Mouse (Mus musculus) thymus, postnatal 0 days (tissue): Measurements from ENCODE around the gene Dedd2. TPM values are rescaled to one million over a fixed set of nuclear protein-coding genes. Genes with fewer than 3 reads are reported as not detected.
A peak's percentile ranks its signal among the peaks of the same experiment; 100 is the strongest.

Experiments
- DNase-seq: peaks from one replicate; pipeline ENCODE4 v3.0.0-alpha.2; 2015; ENCODE audit warnings: low spot score
- polyA plus RNA-seq: library from polyadenylated mRNA; unstranded; fragments of >200 nt; fragmentation: Nextera tagmentation; extraction: Ambion mirVana; gene quantifications from 2 replicates; pipeline ENCODE4 v1.2.1, GENCODE M21; 2015

Dedd2 gene
- polyA plus RNA-seq, 1 experiment from 2014 or later, result 32.8 TPM

DNA sequence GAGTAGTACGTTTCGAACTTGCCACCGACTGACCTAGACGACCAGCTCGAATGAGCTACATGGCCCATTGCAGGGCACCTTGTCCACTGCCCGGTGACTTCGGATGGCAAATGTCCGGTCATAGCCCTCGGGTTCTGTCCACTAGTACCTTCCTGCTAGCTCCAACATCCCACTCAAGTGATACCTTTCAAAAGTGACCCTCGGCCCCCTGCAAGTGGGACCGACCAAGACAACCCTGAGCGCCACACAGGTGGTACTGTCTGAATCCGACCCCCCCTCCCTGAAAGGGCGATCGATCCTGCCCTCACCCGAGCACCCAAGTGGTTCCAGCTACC lies 1.0 kb downstream of the Dedd2 start:
- no peak for DNase-seq

DNA sequence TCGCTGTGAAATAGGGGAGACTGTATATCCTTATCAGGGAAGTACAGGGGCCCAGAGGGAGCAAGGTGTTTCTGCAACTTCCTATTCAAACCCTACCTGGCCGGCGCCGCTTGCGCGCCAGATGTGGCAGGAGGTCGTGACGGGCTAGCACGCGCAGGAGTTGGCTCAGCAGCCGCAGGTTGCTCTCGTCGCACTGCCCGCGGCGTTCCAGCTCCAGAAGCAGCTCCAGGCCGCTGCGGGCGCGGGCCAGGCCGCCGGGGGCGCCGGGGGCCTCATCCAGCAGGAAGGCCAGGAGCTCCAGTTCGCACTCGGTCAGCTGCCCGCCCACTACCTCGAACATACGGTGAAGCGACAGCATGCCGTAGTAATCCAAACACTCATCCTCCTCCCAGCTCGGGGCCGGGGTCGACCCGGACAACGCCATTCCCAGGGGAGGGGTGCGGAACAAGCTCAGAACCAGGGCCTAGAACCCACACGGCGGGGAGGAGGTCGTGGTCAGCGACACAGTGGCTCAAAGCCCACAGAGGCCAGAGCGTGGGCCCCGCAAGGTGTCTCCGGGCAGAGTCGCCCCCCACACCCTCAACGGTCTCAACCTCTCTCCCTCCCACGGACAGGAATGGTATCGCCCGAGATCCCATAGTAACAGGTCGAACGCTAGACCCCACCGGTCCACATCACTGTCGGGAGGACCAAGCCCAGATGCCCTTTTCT lies 1.6 kb downstream of the Dedd2 start:
- peak; percentile 73 for DNase-seq

DNA sequence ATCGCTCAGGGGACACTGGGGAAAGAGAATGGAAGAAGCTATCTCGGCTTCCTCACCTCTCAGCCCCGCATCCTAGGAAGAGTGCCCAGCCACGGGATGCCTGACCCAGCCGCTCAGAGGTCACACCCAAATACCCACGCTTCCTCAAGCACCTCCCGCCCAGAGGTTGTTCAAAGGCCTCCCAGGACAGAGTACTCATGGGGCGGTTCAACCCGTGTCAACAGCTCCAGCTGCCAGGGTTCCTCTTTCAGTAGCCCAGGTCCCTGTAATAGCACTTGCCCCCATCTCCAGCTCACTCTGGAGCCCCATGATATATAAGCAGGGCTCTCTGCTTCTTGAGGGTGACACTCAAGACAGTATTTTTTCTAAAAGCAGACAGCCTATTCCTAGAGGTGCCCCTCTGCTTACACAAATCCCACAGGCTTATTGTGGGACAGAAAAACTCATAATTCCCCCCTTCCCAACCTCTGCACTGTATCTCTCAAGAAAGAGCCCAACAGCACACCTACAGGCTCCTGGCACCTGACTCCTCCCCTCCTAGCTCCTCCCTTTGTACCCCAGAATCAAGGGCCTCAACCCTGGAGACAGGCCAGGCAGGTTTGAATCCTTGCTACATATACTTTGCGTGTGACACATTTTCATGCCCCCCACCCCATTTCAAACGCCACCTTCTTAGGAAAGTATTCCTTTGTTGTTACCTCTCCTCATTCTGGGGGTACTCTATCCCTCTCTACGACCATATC lies 2.6 kb downstream of the Dedd2 start:
- no peak for DNase-seq

DNA sequence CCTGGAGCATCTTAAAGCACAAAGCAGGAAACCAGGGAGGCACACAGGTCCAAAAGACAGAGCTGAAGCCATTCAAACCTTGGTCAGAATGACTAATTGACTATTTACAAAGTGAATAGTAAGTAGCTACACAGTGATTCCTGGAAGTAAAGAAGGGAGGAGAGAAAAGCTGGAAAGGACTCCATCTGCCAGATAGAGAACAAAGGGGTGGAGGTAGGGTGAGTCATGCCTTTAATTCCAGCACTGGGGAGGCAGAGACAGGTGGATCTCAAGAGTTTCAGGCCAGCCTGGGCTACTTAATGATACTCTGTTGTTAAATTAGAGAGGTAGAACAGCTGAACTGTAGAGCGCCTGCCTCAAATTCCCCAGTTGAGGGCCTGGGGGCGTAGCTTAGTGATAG lies 6.2 kb downstream of the Dedd2 start:
- DNase-seq, result no peak

DNA sequence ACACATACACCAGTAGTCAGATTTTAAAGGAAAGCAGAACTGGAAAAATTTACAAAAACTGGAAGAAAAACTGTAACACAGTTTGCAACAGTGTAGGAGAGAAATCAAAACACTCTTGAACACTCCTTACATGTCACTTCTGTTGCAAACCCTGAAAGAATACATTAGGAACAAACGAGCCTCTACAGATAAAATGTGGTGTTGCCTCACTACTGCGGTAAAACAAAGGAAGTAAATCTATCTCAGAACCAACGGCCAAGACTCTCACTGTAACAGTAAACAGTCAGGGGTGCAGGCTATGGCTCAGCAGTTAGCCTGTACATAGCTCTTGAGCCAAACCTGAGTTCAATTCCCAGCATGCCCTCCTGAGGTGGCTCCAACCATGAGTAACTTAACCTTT lies 7.3 kb downstream of the Dedd2 start:
- no peak for DNase-seq

DNA sequence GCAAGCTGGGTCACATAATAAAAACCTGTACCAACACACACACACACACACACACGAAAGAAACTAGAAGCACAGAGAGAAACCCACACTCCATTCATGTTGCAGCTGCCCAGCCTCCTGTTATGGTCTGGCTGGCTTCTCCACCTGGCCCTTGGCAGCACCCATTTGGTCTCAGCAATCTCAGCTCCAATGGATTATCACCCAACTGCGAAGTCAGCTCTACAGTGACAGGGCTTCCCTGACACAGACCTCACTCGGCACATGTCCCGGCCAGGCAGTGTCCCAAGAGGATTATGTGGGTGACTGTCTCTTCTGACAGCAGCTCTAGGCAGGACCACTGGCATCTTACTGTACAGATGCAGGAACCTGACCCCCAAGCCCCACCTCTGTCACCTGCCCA lies 9.9 kb downstream of the Dedd2 start:
- no peak for DNase-seq

DNA sequence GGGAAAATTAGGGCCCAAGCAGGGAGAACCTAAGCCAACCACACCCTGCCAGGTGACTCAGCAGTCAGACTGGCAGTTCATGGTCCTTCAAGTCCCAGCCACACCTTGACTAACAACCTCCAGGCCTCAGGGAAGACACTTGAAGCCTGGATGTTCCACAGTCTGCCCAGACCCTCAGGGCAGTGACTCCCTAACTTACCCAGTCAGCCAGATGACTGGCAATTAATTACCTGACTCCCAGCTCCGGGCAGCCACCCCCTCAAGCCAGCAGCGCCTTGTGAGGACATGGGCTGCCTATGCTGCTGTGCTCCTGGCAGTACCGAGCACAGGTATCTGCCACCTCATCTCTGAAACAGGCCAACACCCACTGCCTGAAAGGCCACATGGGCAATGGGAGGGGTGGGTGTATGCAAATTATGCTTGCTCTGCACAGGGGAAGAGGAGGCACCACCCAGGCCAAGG lies 11.2 kb downstream of the Dedd2 start:
- no peak for DNase-seq

DNA sequence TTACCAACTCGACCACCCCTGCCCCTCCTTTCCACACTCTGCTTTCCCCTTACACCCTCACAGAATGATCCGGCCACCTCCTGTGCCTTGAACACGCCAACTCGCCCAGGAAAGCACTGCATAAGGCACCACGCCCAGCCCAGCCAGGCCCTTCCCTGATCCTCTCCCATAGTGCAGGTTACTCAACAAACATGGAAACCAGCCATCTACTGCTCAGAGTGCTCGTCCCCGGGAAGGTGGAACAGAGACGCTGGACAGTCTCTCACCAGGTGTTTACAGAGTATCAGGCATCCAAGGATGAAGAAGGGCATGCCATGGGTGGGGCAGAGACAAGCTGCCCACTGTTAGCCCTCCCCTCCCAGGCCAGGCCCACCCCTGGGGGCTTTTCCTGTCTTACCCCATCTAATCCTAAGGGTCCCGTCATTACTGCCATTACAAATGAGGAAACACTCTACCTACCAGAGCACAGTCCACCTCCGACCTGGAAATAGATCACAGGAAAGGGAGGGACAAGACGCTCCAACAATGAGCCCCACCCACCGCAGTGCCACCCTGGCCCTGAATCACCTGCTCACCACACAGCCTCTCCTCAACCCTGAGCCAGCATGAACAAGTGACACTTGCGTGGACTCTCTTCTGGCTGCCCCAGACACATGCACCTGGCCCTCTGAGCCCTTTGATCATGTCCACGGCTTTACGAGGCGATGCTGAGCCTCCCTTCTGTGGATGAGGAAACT lies 14.2 kb downstream of the Dedd2 start:
- no peak for DNase-seq

DNA sequence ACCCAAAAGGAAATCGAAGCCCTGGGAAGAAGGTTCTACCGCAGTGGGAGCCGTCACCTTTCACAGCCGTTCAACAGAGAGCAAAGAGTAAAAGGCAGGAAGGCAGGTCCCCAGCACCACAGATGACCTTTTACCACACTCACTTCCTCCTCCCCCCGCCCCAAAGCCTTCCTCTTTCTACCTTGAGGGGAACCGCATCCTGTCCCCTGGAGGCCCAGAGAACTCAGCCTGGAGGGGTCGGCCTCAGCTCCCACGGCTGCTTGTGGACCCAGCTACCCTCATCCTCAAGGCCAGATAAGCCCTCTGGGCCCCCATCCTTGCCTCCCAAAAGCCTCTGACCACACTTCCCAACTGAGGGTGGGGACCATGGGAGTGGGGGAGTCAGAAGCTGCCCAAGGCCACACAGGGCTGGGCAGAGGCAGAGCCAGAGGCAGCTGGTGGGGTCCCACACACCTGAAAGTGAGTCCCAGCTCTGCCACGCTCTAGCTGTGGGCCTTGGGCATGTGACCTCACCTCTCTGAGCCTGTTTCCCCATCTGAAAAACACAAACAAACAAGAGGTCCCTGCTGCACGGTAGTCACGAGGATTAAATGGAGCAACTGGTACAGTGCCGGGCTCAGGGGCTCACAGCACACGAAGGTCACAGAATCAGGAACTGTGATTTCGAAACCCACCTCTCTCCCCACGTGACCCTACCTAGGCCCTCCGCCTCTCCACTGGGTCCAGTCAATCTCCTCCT lies 14.9 kb downstream of the Dedd2 start:
- peak; percentile 91 for DNase-seq

DNA sequence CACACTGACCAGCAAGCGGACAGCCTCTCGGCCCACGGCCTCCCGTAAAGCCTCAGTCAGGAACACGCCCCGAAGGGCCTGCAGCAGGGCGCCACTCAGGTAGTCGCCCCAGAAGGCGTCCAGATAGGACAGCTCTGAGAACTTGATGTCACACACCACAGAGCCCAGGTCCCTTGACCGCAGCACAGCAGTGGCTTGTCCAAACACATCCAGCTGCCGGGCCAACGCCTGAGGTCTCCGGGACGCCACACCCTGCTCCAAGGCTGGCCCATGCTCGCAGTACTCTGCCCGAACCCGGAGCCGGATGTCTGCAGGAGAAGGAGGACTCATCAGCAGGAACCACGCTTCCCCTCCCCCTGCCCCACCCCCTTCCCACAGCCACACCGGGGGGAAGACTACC lies 16.8 kb downstream of the Dedd2 start:
- DNase-seq, result no peak

DNA sequence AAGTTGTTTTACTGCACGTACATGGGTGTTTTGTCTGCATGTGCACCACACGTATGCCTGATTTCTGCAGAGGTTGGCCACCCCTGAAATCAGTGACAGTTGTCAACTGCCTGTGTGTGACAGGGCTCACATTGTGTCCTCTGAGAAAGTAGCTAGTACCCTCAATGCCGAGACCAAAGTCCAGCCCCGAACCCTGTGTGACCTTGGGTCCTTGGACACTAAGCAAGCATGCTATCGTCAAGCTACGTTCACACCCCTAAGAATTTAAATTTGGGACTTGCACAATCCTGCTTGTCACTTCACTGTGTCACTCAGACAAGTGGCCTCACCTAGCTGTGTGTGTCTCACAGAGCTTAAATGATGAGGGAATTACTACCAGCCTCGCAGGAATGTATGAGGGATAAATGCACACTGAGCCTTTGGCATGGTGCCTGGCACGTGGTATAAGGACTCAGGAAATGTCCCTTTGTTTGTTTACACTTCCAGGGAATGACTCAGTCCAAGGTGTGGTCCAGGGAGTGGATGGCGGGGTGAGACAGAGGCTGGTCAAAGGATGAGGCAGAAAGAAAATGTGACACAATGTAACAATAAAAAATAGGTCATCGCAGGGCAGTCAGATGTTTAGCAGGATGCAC lies 22.9 kb downstream of the Dedd2 start:
- DNase-seq, result no peak

DNA sequence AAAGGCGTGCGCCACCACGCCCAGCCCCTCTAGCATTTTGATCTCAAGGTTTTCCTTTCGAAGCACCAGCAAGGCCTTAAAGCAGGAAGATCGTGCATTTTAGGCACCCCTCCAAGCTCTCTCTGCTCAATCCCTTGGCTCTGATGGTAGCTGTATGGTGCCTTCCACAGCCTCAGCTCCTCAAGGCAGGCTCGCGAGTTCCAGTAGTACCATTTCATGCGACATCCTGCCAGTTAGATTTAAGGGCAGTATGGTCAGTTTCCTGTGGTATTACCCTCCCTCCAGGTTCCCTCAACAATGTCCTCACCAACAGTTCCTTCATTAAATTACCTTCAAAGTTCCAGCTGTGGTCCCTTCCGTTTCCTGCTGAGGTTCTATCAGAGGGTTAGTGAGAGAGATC lies 24.3 kb downstream of the Dedd2 start:
- DNase-seq, result no peak

DNA sequence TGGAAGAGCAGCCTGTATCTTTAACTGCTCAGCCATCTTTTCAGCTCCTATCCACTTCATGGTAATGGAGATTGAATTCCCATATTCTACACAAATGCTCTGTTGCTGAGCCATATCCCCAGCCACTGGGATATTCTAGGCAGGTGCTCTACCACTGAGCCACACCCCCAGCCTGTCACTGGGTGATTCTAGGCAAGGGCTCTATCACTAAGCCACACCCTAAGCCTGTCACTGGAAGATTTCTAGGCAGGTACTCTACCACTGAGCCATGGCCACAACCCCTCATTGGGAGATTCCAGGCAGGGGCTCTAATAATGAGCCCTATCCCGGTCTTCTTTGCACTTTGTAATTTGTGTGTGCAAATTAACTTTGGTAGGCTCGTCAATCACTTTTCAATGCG lies 25.3 kb downstream of the Dedd2 start:
- DNase-seq, result no peak

DNA sequence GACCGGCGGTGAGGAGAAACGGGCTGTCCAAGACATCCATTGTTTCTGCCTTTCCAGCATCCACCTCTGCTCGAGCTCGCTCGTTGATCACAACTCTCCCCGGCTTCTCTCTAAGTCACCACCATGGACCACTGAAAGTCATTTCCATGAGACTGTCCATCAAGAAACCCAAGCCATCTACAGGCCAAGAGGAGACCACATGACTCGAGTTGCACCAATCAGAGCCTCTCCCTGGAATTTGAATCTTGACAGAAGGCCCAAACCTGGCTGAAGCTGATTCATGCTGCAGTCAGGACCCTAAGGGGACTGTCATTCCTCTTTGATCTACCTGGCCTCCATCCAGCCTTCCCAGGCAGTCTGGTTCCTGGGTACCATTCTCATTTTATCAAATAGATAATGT lies 28.3 kb downstream of the Dedd2 start:
- DNase-seq, result no peak

DNA sequence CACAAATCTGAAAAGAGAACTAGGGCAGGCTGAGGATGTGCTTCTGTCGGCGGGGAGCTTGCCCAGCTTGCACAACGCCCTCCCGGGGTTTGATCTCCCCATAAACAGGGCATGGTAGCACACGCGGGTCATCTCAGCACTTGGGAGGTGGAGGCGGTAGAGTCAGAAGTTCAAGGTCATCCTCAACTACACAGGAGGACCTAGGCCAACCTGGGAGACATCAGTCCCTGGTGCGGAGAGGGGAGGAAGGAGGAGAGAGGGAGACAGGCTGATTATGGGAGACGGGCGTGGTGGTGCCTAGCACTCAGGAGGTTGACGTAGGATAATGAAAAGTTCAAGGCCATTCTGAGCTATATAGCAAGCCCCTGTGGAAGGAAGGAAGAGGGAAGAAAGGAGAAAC lies 29.6 kb downstream of the Dedd2 start:
- no peak for DNase-seq

DNA sequence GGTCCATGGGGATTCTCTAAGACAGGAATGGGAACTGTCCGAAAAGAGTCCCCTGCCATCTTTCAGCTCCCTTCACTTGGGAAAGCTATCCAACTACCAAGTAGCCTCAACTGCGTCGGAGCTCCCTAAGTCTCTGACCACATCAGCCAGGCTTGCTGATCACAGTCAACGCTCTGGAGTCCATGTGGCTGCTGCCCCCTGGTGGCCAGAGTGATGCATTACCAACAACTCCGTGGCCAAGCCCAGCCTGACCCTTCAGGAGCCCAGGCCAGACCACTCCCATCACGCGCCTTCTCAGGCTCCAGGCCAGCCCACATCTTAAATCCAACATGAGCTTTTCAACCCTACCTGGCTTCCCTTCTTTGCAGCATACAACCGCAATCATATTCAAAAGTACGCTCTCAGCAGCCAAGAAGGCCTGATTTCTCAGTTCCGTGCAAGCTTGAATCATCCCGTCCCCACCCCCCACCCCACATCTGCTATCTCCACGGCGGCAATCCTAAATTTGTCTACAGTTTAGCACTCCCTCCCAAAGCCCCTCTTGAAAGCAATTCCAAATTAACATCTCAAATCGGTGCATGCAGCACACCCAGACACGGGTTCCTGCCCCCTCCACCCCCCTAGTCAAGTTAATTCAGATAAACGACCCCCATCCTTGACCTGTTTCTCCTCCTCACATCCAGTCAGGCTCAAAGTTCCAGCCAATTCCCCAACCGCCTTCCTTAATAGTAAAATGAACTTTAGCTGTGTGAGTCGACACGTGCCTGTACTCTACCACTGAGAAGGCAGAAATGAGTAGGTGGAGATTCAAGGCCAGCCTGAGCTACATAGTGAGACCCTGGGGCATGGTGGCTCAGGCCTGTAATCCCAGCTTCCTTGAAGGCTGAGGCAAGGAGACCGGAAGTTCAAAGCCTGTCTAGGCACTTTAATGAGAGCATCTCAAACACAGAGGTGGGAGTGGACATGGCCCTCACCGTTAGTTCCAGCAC lies 32.5 kb downstream of the Dedd2 start:
- peak; percentile 72 for DNase-seq

DNA sequence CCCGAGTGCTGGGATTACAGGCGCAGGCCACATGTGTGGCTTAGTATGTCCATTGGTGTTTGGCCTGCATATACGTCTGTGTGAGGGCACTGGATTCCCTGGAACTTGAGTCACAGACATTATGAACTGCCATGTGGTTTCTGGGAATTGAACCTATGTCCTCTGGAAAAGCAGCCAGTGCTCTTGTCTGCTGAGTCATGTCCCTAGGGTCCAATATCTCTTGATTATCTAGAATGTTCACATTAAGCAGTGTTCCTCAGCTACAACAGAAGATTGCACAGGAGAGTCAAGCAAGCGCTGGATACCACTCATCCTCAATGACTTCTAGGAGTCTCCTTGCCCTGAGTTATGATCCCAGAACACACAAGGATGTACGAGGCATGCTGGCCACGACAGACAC lies 36.3 kb downstream of the Dedd2 start:
- DNase-seq, result no peak

DNA sequence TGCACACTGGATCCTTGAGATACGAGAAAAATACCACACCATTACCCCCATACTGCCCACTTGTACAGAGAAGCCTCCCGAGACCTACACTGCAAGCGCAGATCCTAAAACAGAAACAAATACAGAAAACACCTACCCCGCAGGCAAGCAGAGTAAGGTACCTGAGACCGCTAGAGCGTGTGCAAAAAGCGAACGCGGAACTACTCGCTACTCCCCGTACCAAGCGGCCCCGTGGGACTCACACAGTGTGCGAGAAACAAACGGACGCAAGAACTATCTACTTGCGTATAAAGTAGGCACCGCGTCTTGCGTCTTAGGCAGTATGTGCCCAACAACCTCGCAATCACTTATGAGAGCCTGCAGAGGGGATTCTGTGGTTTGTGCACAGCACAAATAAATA lies 38.6 kb downstream of the Dedd2 start:
- no peak for DNase-seq

DNA sequence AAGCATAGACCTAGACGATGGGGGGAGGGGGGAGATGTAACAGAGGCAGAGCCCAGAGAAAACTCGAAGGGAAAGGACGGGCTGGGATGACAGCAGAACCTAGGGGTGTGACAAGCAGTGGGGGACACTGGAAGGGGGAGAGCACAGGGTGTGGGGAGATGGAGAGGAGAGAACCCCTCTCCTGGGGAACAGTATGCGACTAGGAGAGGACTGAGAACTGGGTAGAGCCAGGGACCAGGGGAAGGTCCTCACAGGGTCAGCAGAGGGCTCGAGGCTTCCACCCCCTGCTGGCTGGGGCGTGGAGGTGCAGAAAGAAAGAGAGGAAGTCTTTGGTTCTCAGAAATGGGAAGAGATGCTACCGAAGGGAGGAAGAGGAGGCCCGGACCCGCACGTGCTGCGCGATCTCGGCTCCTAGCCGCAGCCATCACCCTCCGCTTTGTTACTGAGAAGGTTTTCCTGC lies 39.1 kb downstream of the Dedd2 start:
- peak; percentile 62 for DNase-seq

DNA sequence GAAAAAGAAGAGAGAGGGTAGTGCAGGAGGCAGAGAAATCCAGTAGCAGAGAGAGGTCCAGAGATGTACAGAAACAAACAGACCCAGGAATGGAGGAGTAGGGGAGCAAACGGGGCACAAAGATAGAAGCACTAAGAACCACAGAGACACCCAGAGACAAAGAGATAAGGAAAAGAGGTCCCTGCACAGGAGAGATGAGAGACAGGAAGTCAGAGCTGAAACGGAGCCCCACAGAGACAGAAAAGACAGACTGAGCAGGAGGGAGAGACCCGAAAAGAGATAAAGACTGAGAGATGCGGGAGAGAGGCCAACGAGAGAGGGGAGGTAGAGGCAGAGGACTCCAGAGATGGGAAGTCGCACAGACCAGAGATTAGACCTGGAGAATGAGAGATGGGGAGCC lies 39.9 kb downstream of the Dedd2 start:
- DNase-seq, result no peak
